Mouse (Mus musculus): ENCODE results near the gene Frs2. TPM values are rescaled to one million over a fixed set of nuclear protein-coding genes. Genes with fewer than 3 reads are reported as not detected.
"Not testable (repeated sequence)": the region's sequence is repeated elsewhere in the genome, so short reads cannot be mapped to it uniquely, and the experiment has no call there.

The Frs2 gene
- polyA plus RNA-seq, 1 experiment, result 21.5 TPM

GRCm38 (mm10) chr10:117043497-117044166 lies 104.7 kb downstream of the Frs2 start:
- DNase-seq (ENCODE audit: low spot score), result not testable (repeated sequence)

GRCm38 (mm10) chr10:117042295-117042694 lies 106.0 kb downstream of the Frs2 start:
- no peak for DNase-seq (ENCODE audit: low spot score)

- DNase-seq (ENCODE audit: low spot score), result no peak
These were observed 108.0 kb downstream of the Frs2 start for GRCm38 (mm10) chr10:117040355-117040754.

GRCm38 (mm10) chr10:117033785-117034184 lies 114.5 kb downstream of the Frs2 start:
- DNase-seq (ENCODE audit: low spot score), result peak; percentile 63

GRCm38 (mm10) chr10:117031160-117031559 lies 117.2 kb downstream of the Frs2 start:
- DNase-seq (ENCODE audit: low spot score), result no peak

- DNase-seq (ENCODE audit: low spot score), result no peak
These were observed 122.2 kb downstream of the Frs2 start for GRCm38 (mm10) chr10:117026176-117026575.

- not testable (repeated sequence) for DNase-seq (ENCODE audit: low spot score)
These were observed 122.6 kb downstream of the Frs2 start for GRCm38 (mm10) chr10:117025776-117026175.

- no peak for DNase-seq (ENCODE audit: low spot score)
These were observed 124.6 kb downstream of the Frs2 start for GRCm38 (mm10) chr10:117023693-117024092.

- no peak for DNase-seq (ENCODE audit: low spot score)
These were observed 127.1 kb downstream of the Frs2 start for GRCm38 (mm10) chr10:117021020-117021754.

Other genes with a start within 250 kb of the Frs2 start
- gene Rab3ip, start 197.8 kb downstream of the Frs2 start, polyA plus RNA-seq (2012; rRNA removed), result 53.3 and 53.4 TPM in 2 replicates
- gene Gm10271, start 175.9 kb downstream of the Frs2 start, polyA plus RNA-seq (2012; rRNA removed), result not detected in 2 replicates
- gene Best3, start 162.2 kb downstream of the Frs2 start, polyA plus RNA-seq (2012; rRNA removed), result 0.14 and 0.21 TPM in 2 replicates
- gene Lrrc10, start 103.2 kb downstream of the Frs2 start, polyA plus RNA-seq (2012; rRNA removed), result 0.24 and 0.30 TPM in 2 replicates
- gene Cct2, start 84.7 kb downstream of the Frs2 start, polyA plus RNA-seq (2012; rRNA removed), result 162 and 163 TPM in 2 replicates
- 33.5 and 37.8 TPM in 2 replicates for gene Yeats4, start 76.0 kb upstream of the Frs2 start, polyA plus RNA-seq (2012; rRNA removed)
- gene 9530003J23Rik, start 90.2 kb upstream of the Frs2 start, polyA plus RNA-seq (2012; rRNA removed), result not detected in 2 replicates
- gene Lyz2, start 133.8 kb upstream of the Frs2 start, polyA plus RNA-seq (2012; rRNA removed), result 437 and 439 TPM in 2 replicates
- gene Lyz1, start 144.3 kb upstream of the Frs2 start, polyA plus RNA-seq (2012; rRNA removed), result 9.3 and 12.6 TPM in 2 replicates
- gene Cpsf6, start 231.5 kb upstream of the Frs2 start, polyA plus RNA-seq (2012; rRNA removed), result 35.9 and 43.5 TPM in 2 replicates

Data from urinary bladder, adult 2 months (tissue).